Mouse (Mus musculus) forebrain, embryonic 14.5 days (tissue): ENCODE results near the gene Hoxb5. TPM values are rescaled to one million over a fixed set of nuclear protein-coding genes. Genes with fewer than 3 reads are reported as not detected.

Source experiments
- ATAC-seq: fragments of 200-750 bp; cut with Nextera tagmentation; 2 replicates; pipeline ENCODE4 v1.8.0; 2017; ENCODE audit warnings: mild to moderate bottlenecking, moderate library complexity
- DNase-seq: peaks from one replicate; pipeline ENCODE4 v3.0.0-alpha.2; 2015; ENCODE audit warnings: low spot score
- H3K27ac ChIP-seq: fragments of 300-500 bp; sonication (generic); 2 replicates; pipeline ENCODE4 v1.5.1; 2014; ENCODE audit warnings: low read depth, mild to moderate bottlenecking, control low read depth, low read length, moderate library complexity
- H3K27me3 ChIP-seq: fragments of 300-500 bp; sonication (generic); replicated peaks from 2 replicates; pipeline ENCODE4 v1.6.1; 2014; ENCODE audit warnings: low read length, control low read depth, mixed read lengths; ENCODE audit not compliant: control insufficient read depth, insufficient read depth
- H3K36me3 ChIP-seq: fragments of 300-500 bp; sonication (generic); 2 replicates; pipeline ENCODE4 v1.6.1; 2014; ENCODE audit warnings: low read length, control low read depth; ENCODE audit not compliant: control insufficient read depth, insufficient read depth
- H3K4me1 ChIP-seq: fragments of 300-500 bp; sonication (generic); 2 replicates; pipeline ENCODE4 v1.6.1; 2014; ENCODE audit warnings: antibody characterized with exemption, low read length, control low read depth; ENCODE audit not compliant: control insufficient read depth, insufficient read depth
- H3K4me2 ChIP-seq: fragments of 300-500 bp; sonication (generic); 2 replicates; pipeline ENCODE4 v1.6.1; 2014; ENCODE audit warnings: mild to moderate bottlenecking, control low read depth, low read length
- H3K4me3 ChIP-seq: fragments of 300-500 bp; sonication (generic); 2 replicates; pipeline ENCODE4 v1.5.1; 2014; ENCODE audit warnings: low read depth, low read length, control low read depth
- H3K9ac ChIP-seq: fragments of 300-500 bp; sonication (generic); 2 replicates; pipeline ENCODE4 v1.6.1; 2014; ENCODE audit warnings: mild to moderate bottlenecking, low read length, control low read depth, moderate library complexity
- H3K9me3 ChIP-seq: fragments of 300-500 bp; sonication (generic); replicated peaks from 2 replicates; pipeline ENCODE4 v1.6.1; 2016; ENCODE audit warnings: low read length, control low read depth, mixed read lengths; ENCODE audit not compliant: control insufficient read depth
- whole genome bisulfite sequencing: fragments of 180-500 bp; shearing (Covaris S2); extraction: QIAGEN DNeasy Blood & Tissue Kit; methylation state at CpG from one replicate; pipeline ENCODE4 v1.1.7; 2014; 5-methylcytosine and 5-hydroxymethylcytosine counted together
- polyA plus RNA-seq: library from polyadenylated mRNA; unstranded; fragments of >200 nt; fragmentation: Nextera tagmentation; extraction: Ambion mirVana; gene quantifications from 2 replicates; pipeline ENCODE4 v1.2.1, GENCODE M21; 2014

Gene Hoxb5
- polyA plus RNA-seq, 1 experiment from 2014 or later, result not detected

GRCm38 (mm10) chr11:96279421-96280233 lies 23.5 kb upstream of the Hoxb5 start:
- WGBS, result 2% methylated on average over 31 of the region's 31 CpGs
- Histone ChIP-seq H3K4me2 (no peak overlapping the region), H3K9ac (no peak overlapping the region), H3K27me3 (peaks cover 94% of the 10 kb centered on the region), H3K9me3 (no peaks in the 10 kb centered on the region), H3K4me1 (no peaks in the 10 kb centered on the region), H3K27ac (no peak overlapping the region), H3K36me3 (no peaks in the 10 kb centered on the region), H3K4me3 (no peak overlapping the region)
- ATAC-seq, result no peak
- no peak for DNase-seq

- ATAC-seq (no peak), DNase-seq (no peak)
- Histone ChIP-seq H3K27me3 (peaks cover 94% of the 10 kb centered on the region), H3K4me3 (no peak overlapping the region), H3K27ac (no peak overlapping the region), H3K9me3 (no peaks in the 10 kb centered on the region), H3K36me3 (no peaks in the 10 kb centered on the region), H3K4me1 (no peaks in the 10 kb centered on the region), H3K4me2 (no peak overlapping the region), H3K9ac (no peak overlapping the region)
- WGBS, result 6% methylated on average over 8 of the region's 8 CpGs
Observed at GRCm38 (mm10) chr11:96280399-96281378, 22.4 kb upstream of the Hoxb5 start.

GRCm38 (mm10) chr11:96281396-96281795 lies 21.7 kb upstream of the Hoxb5 start:
- Histone ChIP-seq H3K4me1 (no peaks in the 10 kb centered on the region), H3K27me3 (peaks cover 94% of the 10 kb centered on the region), H3K4me2 (no peak overlapping the region), H3K4me3 (no peak overlapping the region), H3K36me3 (no peaks in the 10 kb centered on the region), H3K9me3 (no peaks in the 10 kb centered on the region), H3K9ac (no peak overlapping the region), H3K27ac (no peak overlapping the region)
- DNase-seq, result no peak
- 4% methylated on average over 18 of the region's 18 CpGs for WGBS
- ATAC-seq, result no peak

- Histone ChIP-seq H3K27ac (no peak within 1 kb of the TSS), H3K4me3 (no peak within 1 kb of the TSS), H3K4me1 (no peaks in the 10 kb centered on the region), H3K36me3 (no peaks in the 10 kb centered on the region), H3K27me3 (peaks cover 94% of the 10 kb centered on the region), H3K9me3 (no peaks in the 10 kb centered on the region), H3K9ac (no peak within 1 kb of the TSS), H3K4me2 (no peak within 1 kb of the TSS)
- ATAC-seq, result no peak
- 1% methylated on average over 27 of the region's 27 CpGs for WGBS
- DNase-seq, result no peak
Observed at GRCm38 (mm10) chr11:96281855-96282570, 21.1 kb upstream of the Hoxb5 start, which contains the start of gene Hoxb8. Hoxb8 (plus strand) TSS chr11:96281905.

GRCm38 (mm10) chr11:96282795-96283430 lies 20.2 kb upstream of the Hoxb5 start:
- H3K36me3 ChIP-seq, result no peaks in the 10 kb centered on the region
- DNase-seq (no peak), ATAC-seq (no peak)
- H3K9ac ChIP-seq, result no peak overlapping the region
- H3K4me3 ChIP-seq, result no peak overlapping the region
- H3K9me3 ChIP-seq, result no peaks in the 10 kb centered on the region
- no peak overlapping the region for H3K27ac ChIP-seq
- no peaks in the 10 kb centered on the region for H3K4me1 ChIP-seq
- H3K4me2 ChIP-seq, result no peak overlapping the region
- under 1% methylated on average over 49 of the region's 49 CpGs for WGBS
- peaks cover 94% of the 10 kb centered on the region for H3K27me3 ChIP-seq

GRCm38 (mm10) chr11:96284041-96284749 lies 18.9 kb upstream of the Hoxb5 start:
- H3K4me2 ChIP-seq, result peak overlapping the region; percentile 37
- peak overlapping the region; percentile 17; the same call in 1 of the 2 replicates for H3K4me3 ChIP-seq
- no peak for ATAC-seq
- H3K27me3 ChIP-seq, result peaks cover 95% of the 10 kb centered on the region
- WGBS, result under 1% methylated on average over 49 of the region's 49 CpGs
- no peaks in the 10 kb centered on the region for H3K9me3 ChIP-seq
- H3K9ac ChIP-seq, result no peak overlapping the region; the same call in 1 of the 2 replicates
- H3K27ac ChIP-seq, result no peak overlapping the region
- DNase-seq, result peak; percentile 53
- no peaks in the 10 kb centered on the region for H3K36me3 ChIP-seq
- no peaks in the 10 kb centered on the region for H3K4me1 ChIP-seq

GRCm38 (mm10) chr11:96284774-96285734 lies 18.1 kb upstream of the Hoxb5 start:
- Histone ChIP-seq H3K4me2 (peak overlapping the region; percentile 37), H3K4me1 (no peaks in the 10 kb centered on the region), H3K9ac (no peak overlapping the region), H3K9me3 (no peaks in the 10 kb centered on the region), H3K27ac (no peak overlapping the region), H3K4me3 (no peak overlapping the region), H3K36me3 (no peaks in the 10 kb centered on the region), H3K27me3 (peaks cover 95% of the 10 kb centered on the region)
- DNase-seq, result no peak
- WGBS, result under 1% methylated on average over 36 of the region's 37 CpGs
- ATAC-seq, result no peak
